Mouse (Mus musculus): ENCODE data around the gene Qpctl.

- TF ChIP-seq CTCF (conservative IDR thresholded peaks at IDR 0.05; ENCODE audit: low read length) (no peak), NANOG (IDR thresholded peaks at IDR 0.05; ENCODE audit: borderline replicate concordance, low read length) (no peak), POU5F1 (IDR thresholded peaks at IDR 0.05; ENCODE audit: borderline replicate concordance, low read length) (no peak)
Measured at GRCm38 (mm10) chr7:19175708-19176515, 26.8 kb upstream of the Qpctl start, which contains the start of gene Eml2.
